In genomic region chr7:79727091-79727490, GRCm38 (mm10) we compare ENCODE assay signal across 10 mouse cellular contexts. TPM values are rescaled to one million over a fixed set of nuclear protein-coding genes. Genes with fewer than 3 reads are reported as not detected.
A peak's percentile ranks its signal among the peaks of the same experiment; 100 is the strongest.
DNase-seq lines count a peak whose midpoint lies in the region; ATAC-seq lines count a peak whose summit lies in the region.
"Had no signal": no experiment of that assay in that cellular context is flagged by ENCODE, and none has a peak within 500 bp of the region (broad histone marks: within the 10 kb centered on the region; RNA-seq: fewer than 3 reads in every experiment).

No protein-coding gene starts in this region.

- intact Hi-C loops in heart, postnatal 25 days (cut with DNase I): loop anchor here (5.0 kb wide), 2 partner anchors 65 to 230 kb away; partner anchors contain the start of gene Ticrr

- ATAC-seq in embryonic facial prominence, embryonic 11.5 days (replicated peaks; ENCODE audit: insufficient number of reproducible peaks, low FRiP score, low TSS enrichment, low read depth): no peak
- 0 out of 2 replicates have a peak, but pooled peaks have one; percentile 47 for ATAC-seq in kidney, embryonic 14.5 days (ENCODE audit: low FRiP score, low TSS enrichment)

- H3K4me2 ChIP-seq in embryonic facial prominence, embryonic 11.5 days (ENCODE audit: low read depth, low read length): no peak overlapping the region
- no peak overlapping the region for H3K4me2 ChIP-seq in kidney, embryonic 14.5 days (replicated peaks; ENCODE audit: low read depth, low read length)
- H3K4me2 ChIP-seq: limb, embryonic 12.5 days; stomach, embryonic 15.5 days had no signal

- H3K9me3 ChIP-seq in embryonic facial prominence, embryonic 11.5 days (replicated peaks; ENCODE audit: control insufficient read depth, low read length): no peaks in the 10 kb centered on the region
- no peaks in the 10 kb centered on the region for H3K9me3 ChIP-seq in kidney, embryonic 14.5 days (ENCODE audit: control insufficient read depth, low read length)
- H3K9me3 ChIP-seq: limb, embryonic 12.5 days; stomach, embryonic 15.5 days had no signal

- H3K36me3 ChIP-seq in embryonic facial prominence, embryonic 11.5 days (replicated peaks; ENCODE audit: control insufficient read depth, insufficient read depth, low read depth, low read length): no peaks in the 10 kb centered on the region
- H3K36me3 ChIP-seq in kidney, embryonic 14.5 days (ENCODE audit: control insufficient read depth, insufficient read depth, low read length): no peaks in the 10 kb centered on the region
- H3K36me3 ChIP-seq: limb, embryonic 12.5 days; stomach, embryonic 15.5 days had no signal

- peak; percentile 91 for DNase-seq in heart, adult 11 months
- DNase-seq in heart, postnatal 25 days (ENCODE audit: low spot score): no peak
- DNase-seq in 3T3-L1 (ENCODE audit: low read depth, low spot score): peak; percentile 58
- DNase-seq in Muller cell, postnatal 12 days (ENCODE audit: inconsistent ontology term): peak; percentile 36
- DNase-seq in embryonic facial prominence, embryonic 11.5 days (ENCODE audit: low spot score): peak; percentile 75
- DNase-seq in lung, postnatal 4 days: peak; percentile 54 to 68
- DNase-seq in thymus, postnatal 36 days: peak; percentile 66 to 69

- H3K9ac ChIP-seq in embryonic facial prominence, embryonic 11.5 days (replicated peaks; ENCODE audit: low read length): no peak overlapping the region
- no peak overlapping the region for H3K9ac ChIP-seq in kidney, embryonic 14.5 days (ENCODE audit: low read depth, low read length)
- H3K9ac ChIP-seq: limb, embryonic 12.5 days; stomach, embryonic 15.5 days had no signal

- no peaks in the 10 kb centered on the region for H3K4me1 ChIP-seq in embryonic facial prominence, embryonic 11.5 days (ENCODE audit: control insufficient read depth, insufficient read depth, low read length)
- H3K4me1 ChIP-seq in kidney, embryonic 14.5 days (ENCODE audit: control insufficient read depth, insufficient read depth, low read length): no peaks in the 10 kb centered on the region
- H3K4me1 ChIP-seq: stomach, embryonic 15.5 days had no signal

- H3K27ac ChIP-seq in embryonic facial prominence, embryonic 11.5 days (replicated peaks; ENCODE audit: low read depth, low read length): no peak overlapping the region
- H3K27ac ChIP-seq in kidney, embryonic 14.5 days (ENCODE audit: low read depth, low read length): no peak overlapping the region
- H3K27ac ChIP-seq: limb, embryonic 12.5 days; stomach, embryonic 15.5 days had no signal

- H3K27me3 ChIP-seq in embryonic facial prominence, embryonic 11.5 days (ENCODE audit: control insufficient read depth, insufficient read depth, low read length): no peaks in the 10 kb centered on the region; the same call in 1 of the 2 replicates
- H3K27me3 ChIP-seq in kidney, embryonic 14.5 days (ENCODE audit: control insufficient read depth, insufficient read depth, low read length): peaks cover 10% of the 10 kb centered on the region

- no peak overlapping the region for H3K4me3 ChIP-seq in embryonic facial prominence, embryonic 11.5 days (ENCODE audit: low read depth, low read length)
- H3K4me3 ChIP-seq in kidney, embryonic 14.5 days (ENCODE audit: low read length): no peak overlapping the region
- H3K4me3 ChIP-seq: limb, embryonic 12.5 days; stomach, embryonic 15.5 days had no signal

- WGBS in embryonic facial prominence, embryonic 11.5 days: 29% methylated on average over 2 of the region's 2 CpGs
- 9% methylated on average over 2 of the region's 2 CpGs for WGBS in kidney, embryonic 14.5 days

RNA-seq across cellular contexts. Expression of gene Plin1, which starts 5.6 kb away (rescaled TPM):
- total RNA-seq in heart, postnatal 25 days (2021): 10 to 100 TPM in 1 of 2 experiments, 1 to 10 TPM in 1; 5.2 to 10.6 TPM
- not detected in 2 replicates for polyA plus RNA-seq in embryonic facial prominence, embryonic 11.5 days (2014; fragmentation: Nextera tagmentation; extraction: Ambion mirVana)
- 0.07 TPM in 1 of 2 replicates, not detected in the other for polyA plus RNA-seq in kidney, embryonic 14.5 days (2014; fragmentation: Nextera tagmentation; extraction: Ambion mirVana)
- polyA plus RNA-seq: limb, embryonic 12.5 days; stomach, embryonic 15.5 days had no signal

RNA-seq across cellular contexts. Expression of gene Kif7, which starts 11.6 kb away (rescaled TPM):
- 1 to 10 TPM; 1.7 to 1.8 TPM for total RNA-seq in heart, postnatal 25 days (2021)
- 4.5 TPM in 2 replicates for polyA plus RNA-seq in embryonic facial prominence, embryonic 11.5 days (2014; fragmentation: Nextera tagmentation; extraction: Ambion mirVana)
- 3.7 and 5.9 TPM in 2 replicates for polyA plus RNA-seq in kidney, embryonic 14.5 days (2014; fragmentation: Nextera tagmentation; extraction: Ambion mirVana)

RNA-seq across cellular contexts. Expression of gene Pex11a, which starts 15.8 kb away (rescaled TPM):
- 10 to 100 TPM; 13.2 to 15.2 TPM for total RNA-seq in heart, postnatal 25 days (2021)
- 7.1 and 8.3 TPM in 2 replicates for polyA plus RNA-seq in embryonic facial prominence, embryonic 11.5 days (2014; fragmentation: Nextera tagmentation; extraction: Ambion mirVana)
- polyA plus RNA-seq in kidney, embryonic 14.5 days (2014; fragmentation: Nextera tagmentation; extraction: Ambion mirVana): 7.4 and 8.0 TPM in 2 replicates

RNA-seq across cellular contexts. Expression of gene Wdr93, which starts 15.9 kb away (rescaled TPM):
- total RNA-seq in heart, postnatal 25 days (2021): under 1 TPM in 1 of 2 experiments, not detected in 1; 0.21 TPM
- 0.21 and 0.42 TPM in 2 replicates for polyA plus RNA-seq in embryonic facial prominence, embryonic 11.5 days (2014; fragmentation: Nextera tagmentation; extraction: Ambion mirVana)
- polyA plus RNA-seq in kidney, embryonic 14.5 days (2014; fragmentation: Nextera tagmentation; extraction: Ambion mirVana): 0.32 and 0.36 TPM in 2 replicates
